Mouse (Mus musculus) MEL (cell line): ENCODE results near the gene Dusp1. TPM values are rescaled to one million over a fixed set of nuclear protein-coding genes. Genes with fewer than 3 reads are reported as not detected.

Experiments used
- DNase-seq: peaks from one replicate; pipeline ENCODE4 v3.0.0; 2011; ENCODE audit warnings: low read depth, low spot score
- H3K27ac ChIP-seq: 2 replicates; pipeline ENCODE4 v1.5.1; 2012; ENCODE audit warnings: low read depth, mild to moderate bottlenecking, control low read depth, low read length, moderate library complexity; ENCODE audit not compliant: control insufficient read depth
- H3K27me3 ChIP-seq, 2 experiments: fragments of 150-350 bp in 1 of 2; sonication (generic) in 1 of 2; 2 replicates each; pipeline ENCODE4 v1.6.1; 2012; ENCODE audit warnings: low read length in 2 of 2, mild to moderate bottlenecking in 2 of 2, improper control_type of control experiment in 1 of 2, moderate library complexity in 1 of 2; ENCODE audit not compliant: insufficient read depth in 2 of 2, control insufficient read depth in 1 of 2
- H3K36me3 ChIP-seq, 2 experiments: 2 replicates each; pipeline ENCODE4 v1.6.1; 2012 to 2014; ENCODE audit warnings: low read length in 2 of 2, improper control_type of control experiment in 1 of 2, inconsistent platforms in 1 of 2, mild to moderate bottlenecking in 1 of 2; ENCODE audit not compliant: insufficient read depth in 2 of 2, control insufficient read depth in 1 of 2
- H3K4me1 ChIP-seq, 2 experiments: fragments of 150-350 bp in 1 of 2; sonication (generic) in 1 of 2; 2 replicates each; pipeline ENCODE4 v1.6.1; 2012; ENCODE audit warnings: low read length in 2 of 2, improper control_type of control experiment in 1 of 2, mild to moderate bottlenecking in 1 of 2; ENCODE audit not compliant: insufficient read depth in 2 of 2, control insufficient read depth in 1 of 2
- H3K4me3 ChIP-seq, 2 experiments: fragments of 150-350 bp in 1 of 2; sonication (generic) in 1 of 2; 2 replicates each; pipeline ENCODE4 v1.5.1; 2012; ENCODE audit warnings: low read depth in 2 of 2, low read length in 2 of 2, mild to moderate bottlenecking in 2 of 2, moderate library complexity in 2 of 2, control low read depth in 1 of 2, improper control_type of control experiment in 1 of 2; ENCODE audit not compliant: control insufficient read depth in 1 of 2, insufficient read depth in 1 of 2
- H3K79me2 ChIP-seq: 2 replicates; pipeline ENCODE4 v1.6.1; 2012; ENCODE audit warnings: mild to moderate bottlenecking, low read length, moderate library complexity; ENCODE audit not compliant: control insufficient read depth, poor library complexity, insufficient read depth
- H3K9ac ChIP-seq: 2 replicates; pipeline ENCODE4 v1.6.1; 2012; ENCODE audit warnings: low read depth, mild to moderate bottlenecking, control low read depth, low read length, moderate library complexity; ENCODE audit not compliant: control insufficient read depth, poor library complexity, severe bottlenecking
- H3K9me3 ChIP-seq: fragments of 150-350 bp; sonication (generic); replicated peaks from 2 replicates; pipeline ENCODE4 v1.6.1; 2012; ENCODE audit warnings: mild to moderate bottlenecking, low read length, improper control_type of control experiment, moderate library complexity; ENCODE audit not compliant: insufficient read depth
- BHLHE40 ChIP-seq: IDR thresholded peaks from 2 replicates; pipeline ENCODE4 v1.6.1; 2012; ENCODE audit warnings: low read depth, mild to moderate bottlenecking, inconsistent platforms, low read length, improper control_type of control experiment, borderline replicate concordance
- CHD2 ChIP-seq: IDR thresholded peaks from 2 replicates; pipeline ENCODE4 v1.6.1; 2011; ENCODE audit warnings: low read length, improper control_type of control experiment
- E2F4 ChIP-seq: IDR thresholded peaks from 2 replicates; pipeline ENCODE4 v1.6.1; 2011; ENCODE audit warnings: low read depth, low read length, improper control_type of control experiment, borderline replicate concordance
- ELF1 ChIP-seq: IDR thresholded peaks from 2 replicates; pipeline ENCODE4 v1.6.1; 2014; ENCODE audit warnings: low read depth, mild to moderate bottlenecking, inconsistent platforms, low read length, improper control_type of control experiment, moderate library complexity
- EP300 ChIP-seq, 2 experiments: IDR thresholded peaks; 2 replicates each; pipeline ENCODE4 v1.6.1; 2011; ENCODE audit warnings: improper control_type of control experiment in 2 of 2, low read length in 2 of 2, low read depth in 1 of 2, mild to moderate bottlenecking in 1 of 2
- ETS1 ChIP-seq: IDR thresholded peaks from 2 replicates; pipeline ENCODE4 v1.6.1; 2012; ENCODE audit warnings: low read depth, mild to moderate bottlenecking, inconsistent platforms, low read length, improper control_type of control experiment, moderate library complexity
- GABPA ChIP-seq: IDR thresholded peaks from 2 replicates; pipeline ENCODE4 v1.6.1; 2012; ENCODE audit warnings: low read depth, mild to moderate bottlenecking, inconsistent platforms, low read length, improper control_type of control experiment, moderate library complexity
- MAFK ChIP-seq: IDR thresholded peaks from 2 replicates; pipeline ENCODE4 v1.6.1; 2011; ENCODE audit warnings: low read depth, mild to moderate bottlenecking, low read length, improper control_type of control experiment, borderline replicate concordance
- MEF2A ChIP-seq: IDR thresholded peaks from 2 replicates; pipeline ENCODE4 v1.6.1; 2014; ENCODE audit warnings: low read depth, mild to moderate bottlenecking, inconsistent platforms, low read length, improper control_type of control experiment; ENCODE audit not compliant: poor library complexity, insufficient replicate concordance, severe bottlenecking; ENCODE audit errors: extremely low read depth
- MXI1 ChIP-seq: IDR thresholded peaks from 2 replicates; pipeline ENCODE4 v1.6.1; 2011; ENCODE audit warnings: mild to moderate bottlenecking, low read depth, low read length, improper control_type of control experiment
- MYB ChIP-seq: IDR thresholded peaks from 2 replicates; pipeline ENCODE4 v1.6.1; 2011; ENCODE audit warnings: mild to moderate bottlenecking, low read depth, low read length, improper control_type of control experiment
- MYC ChIP-seq: IDR thresholded peaks from 2 replicates; pipeline ENCODE4 v1.6.1; 2011; ENCODE audit warnings: low read depth, mild to moderate bottlenecking, low read length, improper control_type of control experiment, moderate library complexity
- POLR2AphosphoS2 ChIP-seq: IDR thresholded peaks from 2 replicates; pipeline ENCODE4 v1.6.1; 2011; ENCODE audit warnings: low read length, improper control_type of control experiment
- POLR2AphosphoS5 ChIP-seq: IDR thresholded peaks from 2 replicates; pipeline ENCODE4 v1.6.1; 2012; ENCODE audit warnings: low read depth, borderline replicate concordance, mild to moderate bottlenecking, inconsistent platforms, low read length, moderate library complexity, mixed read lengths
- RCOR1 ChIP-seq: IDR thresholded peaks from 2 replicates; pipeline ENCODE4 v1.6.1; 2012; ENCODE audit warnings: low read depth, mild to moderate bottlenecking, inconsistent platforms, low read length, improper control_type of control experiment
- SIN3A ChIP-seq: IDR thresholded peaks from 2 replicates; pipeline ENCODE4 v1.6.1; 2012; ENCODE audit warnings: low read length, improper control_type of control experiment, inconsistent platforms
- SMC3 ChIP-seq: IDR thresholded peaks from 2 replicates; pipeline ENCODE4 v1.6.1; 2011; ENCODE audit warnings: low read depth, low read length, improper control_type of control experiment
- TAL1 ChIP-seq: IDR thresholded peaks from 2 replicates; pipeline ENCODE4 v1.6.1; 2012; ENCODE audit warnings: mild to moderate bottlenecking, inconsistent platforms, low read length, moderate library complexity, mixed read lengths
- TBP ChIP-seq: IDR thresholded peaks from 2 replicates; pipeline ENCODE4 v1.8.0; 2011; ENCODE audit warnings: low read depth, low read length, improper control_type of control experiment
- TCF12 ChIP-seq: IDR thresholded peaks from 2 replicates; pipeline ENCODE4 v1.6.1; 2014; ENCODE audit warnings: low read depth, mild to moderate bottlenecking, inconsistent platforms, low read length, improper control_type of control experiment, moderate library complexity
- USF1 ChIP-seq: IDR thresholded peaks from 2 replicates; pipeline ENCODE4 v1.6.1; 2014; ENCODE audit warnings: low read depth, mild to moderate bottlenecking, inconsistent platforms, low read length, improper control_type of control experiment, moderate library complexity
- USF2 ChIP-seq, 2 experiments: IDR thresholded peaks; 2 replicates each; pipeline ENCODE4 v1.6.1; 2011 to 2012; ENCODE audit warnings: improper control_type of control experiment in 2 of 2, low read length in 2 of 2, borderline replicate concordance in 1 of 2, inconsistent platforms in 1 of 2, low read depth in 1 of 2, mild to moderate bottlenecking in 1 of 2; ENCODE audit not compliant: insufficient read depth in 1 of 2
- ZMIZ1 ChIP-seq: IDR thresholded peaks from 2 replicates; pipeline ENCODE4 v1.6.1; 2012; ENCODE audit warnings: low read depth, mild to moderate bottlenecking, inconsistent platforms, low read length, improper control_type of control experiment, moderate library complexity
- polyA plus RNA-seq, 2 experiments: library from polyadenylated mRNA; stranded (reverse) in 1 of 2; unstranded in 1 of 2; fragments of >175 nt in 1 of 2; fragments of >200 nt in 1 of 2; gene quantifications; 2 replicates each; pipeline versions ENCODE4 v1.2.1 to v1.2.4; 2012; ENCODE audit warnings: low replicate concordance in 2 of 2, low read depth in 1 of 2; ENCODE audit not compliant: insufficient read length in 2 of 2, insufficient read depth in 1 of 2, missing spikeins in 1 of 2
- total RNA-seq: library from RNA; depleted of rRNA; stranded (reverse); fragments of 300-350 nt; gene quantifications from 2 replicates; pipeline ENCODE4 v1.2.3, GENCODE M21; 2012

The Dusp1 gene
- total and polyA plus RNA-seq, 3 experiments, result 0.96 to 5.0 TPM; not detected in 1

DNA sequence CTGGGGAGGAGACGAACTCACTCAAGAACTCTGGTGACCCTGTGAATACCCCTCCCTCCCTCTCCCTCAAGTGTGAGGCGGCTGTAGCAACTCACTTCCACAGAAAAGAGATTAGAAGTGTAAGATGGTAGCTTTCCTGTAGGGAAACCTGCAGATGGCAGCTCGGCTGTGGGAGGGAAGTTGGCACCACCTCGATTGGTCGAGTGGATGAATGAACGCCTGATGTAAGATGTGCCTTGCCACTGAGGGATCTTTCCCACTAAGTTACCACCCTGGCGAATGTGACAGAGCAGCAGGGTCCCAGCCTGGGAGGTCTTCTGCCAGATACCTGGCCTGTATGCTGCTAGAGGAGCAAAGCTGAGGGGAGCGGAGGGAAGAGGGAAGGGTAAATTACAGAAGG is 47.9 kb upstream of the Dusp1 start:
- Histone ChIP-seq H3K27me3 (no peaks in the 10 kb centered on the region), H3K79me2 (no peaks in the 10 kb centered on the region), H3K9me3 (no peaks in the 10 kb centered on the region), H3K36me3 (peaks cover 0 to 4% of the 10 kb centered on the region in 2 experiments; a peak in 2 of 4 replicates), H3K4me3 (no peak overlapping the region), H3K4me1 (no peaks in the 10 kb centered on the region; a peak in 1 of 4 replicates), H3K27ac (no peak overlapping the region), H3K9ac (no peak overlapping the region)
- TF ChIP-seq TAL1 (no peak), E2F4 (no peak), MEF2A (no peak), TCF12 (no peak), CHD2 (no peak), RCOR1 (no peak), ELF1 (no peak), BHLHE40 (no peak), TBP (no peak), GABPA (no peak), EP300 (IDR thresholded peaks at IDR 0.05; ENCODE audit: low read depth in 1 of 2, low read length in 2 of 2) (no peak), POLR2AphosphoS2 (no peak), USF1 (no peak), MYB (no peak), MAFK (no peak), ZMIZ1 (no peak), SMC3 (no peak), USF2 (IDR thresholded peaks at IDR 0.05; ENCODE audit: borderline replicate concordance in 1 of 2, insufficient read depth in 1 of 2, low read depth in 1 of 2, low read length in 2 of 2) (no peak)
- DNase-seq, result no peak

DNA sequence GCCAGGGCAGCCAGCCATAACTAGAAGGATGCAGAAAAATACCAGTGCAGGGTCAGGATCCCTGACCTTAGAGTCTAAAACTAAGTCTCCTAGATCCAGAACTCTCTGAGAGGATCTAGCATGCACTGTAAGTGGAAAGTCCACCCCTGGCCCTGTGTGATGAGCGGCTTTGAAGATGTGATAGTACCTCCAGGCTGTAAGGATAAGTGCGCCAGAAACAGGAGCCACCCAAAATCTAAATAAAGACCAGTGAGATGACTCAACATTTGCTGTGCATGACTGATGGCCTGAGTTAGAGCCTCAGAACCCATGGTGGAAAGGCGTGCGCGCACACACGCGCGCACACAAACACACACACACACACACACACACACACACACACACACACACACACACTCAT is 46.9 kb upstream of the Dusp1 start:
- Histone ChIP-seq H3K36me3 (peaks cover 0 to 4% of the 10 kb centered on the region in 2 experiments; a peak in 2 of 4 replicates), H3K9ac (no peak overlapping the region), H3K79me2 (no peaks in the 10 kb centered on the region), H3K9me3 (no peaks in the 10 kb centered on the region), H3K4me3 (no peak overlapping the region), H3K4me1 (no peaks in the 10 kb centered on the region; a peak in 1 of 4 replicates), H3K27me3 (no peaks in the 10 kb centered on the region), H3K27ac (no peak overlapping the region)
- DNase-seq, result no peak
- TF ChIP-seq ZMIZ1, result no peak
- TF ChIP-seq POLR2AphosphoS5, result no peak
- TF ChIP-seq MYC, result no peak
- TF ChIP-seq USF2 (IDR thresholded peaks at IDR 0.05; ENCODE audit: borderline replicate concordance in 1 of 2, insufficient read depth in 1 of 2, low read depth in 1 of 2, low read length in 2 of 2), result no peak
- TF ChIP-seq GABPA, result no peak
- TF ChIP-seq BHLHE40, result no peak
- TF ChIP-seq MEF2A, result no peak
- no peak for TF ChIP-seq SIN3A
- TF ChIP-seq MAFK, result no peak
- TF ChIP-seq MXI1, result no peak
- TF ChIP-seq ETS1, result no peak
